Mouse (Mus musculus): ENCODE data around the gene Dnah5. TPM values are rescaled to one million over a fixed set of nuclear protein-coding genes. Genes with fewer than 3 reads are reported as not detected.

Gene Dnah5
- polyA plus RNA-seq, 1 experiment from 2014 or later: 0.08 TPM

- Histone ChIP-seq H3K4me3 (no peak overlapping the region), H3K27me3 (no peaks in the 10 kb centered on the region), H3K4me1 (no peaks in the 10 kb centered on the region), H3K9ac (no peak overlapping the region), H3K36me3 (no peaks in the 10 kb centered on the region), H3K4me2 (no peak overlapping the region), H3K9me3 (no peaks in the 10 kb centered on the region), H3K27ac (no peak overlapping the region)
- 60% methylated on average over 6 of the region's 6 CpGs for WGBS
- no peak for ATAC-seq (ENCODE audit: insufficient number of reproducible peaks, insufficient read depth, low FRiP score, low TSS enrichment, low read depth)
These were observed 270.3 kb downstream of the Dnah5 start for GRCm38 (mm10) chr15:28473749-28474390.

GRCm38 (mm10) chr15:28502820-28503219 is 299.3 kb downstream of the Dnah5 start:
- ATAC-seq (ENCODE audit: insufficient number of reproducible peaks, insufficient read depth, low FRiP score, low TSS enrichment, low read depth): no peak
- no peaks in the 10 kb centered on the region for H3K4me1 ChIP-seq
- no peak overlapping the region for H3K27ac ChIP-seq
- no peak overlapping the region for H3K9ac ChIP-seq
- no peaks in the 10 kb centered on the region; the same call in 1 of the 2 replicates for H3K9me3 ChIP-seq
- 57% methylated on average over 4 of the region's 4 CpGs for WGBS
- no peaks in the 10 kb centered on the region for H3K27me3 ChIP-seq
- no peak overlapping the region for H3K4me2 ChIP-seq
- H3K4me3 ChIP-seq: no peak overlapping the region
- no peaks in the 10 kb centered on the region for H3K36me3 ChIP-seq

- Histone ChIP-seq H3K4me1 (no peaks in the 10 kb centered on the region), H3K4me2 (no peak overlapping the region), H3K36me3 (no peaks in the 10 kb centered on the region), H3K9ac (no peak overlapping the region), H3K27me3 (no peaks in the 10 kb centered on the region), H3K4me3 (no peak overlapping the region), H3K27ac (no peak overlapping the region), H3K9me3 (no peaks in the 10 kb centered on the region)
- WGBS: 61% methylated on average over 4 of the region's 4 CpGs
- ATAC-seq (ENCODE audit: insufficient number of reproducible peaks, insufficient read depth, low FRiP score, low TSS enrichment, low read depth): no peak
These were observed 311.6 kb downstream of the Dnah5 start for GRCm38 (mm10) chr15:28515176-28515575.

Other genes with a start within 250 kb of the Dnah5 start
- gene Trio, start 177.9 kb upstream of the Dnah5 start, polyA plus RNA-seq (2015; fragmentation: Nextera tagmentation; extraction: Ambion mirVana): 48.8 and 62.6 TPM in 2 replicates

Data from embryonic facial prominence, embryonic 13.5 days (tissue).